Mouse (Mus musculus) MEL (cell line): ENCODE measurements around the gene Hsd17b10.

Source experiments
- CTCF ChIP-seq, 3 experiments: IDR thresholded peaks in 2 of 3; conservative IDR thresholded peaks in 1 of 3; 2 replicates each; pipeline ENCODE4 v1.5.1; 2011 to 2012; ENCODE audit warnings: low read length in 3 of 3, low read depth in 2 of 3, mild to moderate bottlenecking in 2 of 3, improper control_type of control experiment in 1 of 3, inconsistent platforms in 1 of 3, mixed read lengths in 1 of 3, moderate library complexity in 1 of 3; ENCODE audit not compliant: control insufficient read depth in 1 of 3, insufficient read depth in 1 of 3, poor library complexity in 1 of 3, severe bottlenecking in 1 of 3
- POLR2A ChIP-seq, 2 experiments: IDR thresholded peaks; 2 replicates each; pipeline ENCODE4 v1.6.1; 2011 to 2012; ENCODE audit warnings: low read length in 2 of 2, mild to moderate bottlenecking in 2 of 2, control low read depth in 1 of 2, improper control_type of control experiment in 1 of 2, low read depth in 1 of 2, moderate library complexity in 1 of 2; ENCODE audit not compliant: control insufficient read depth in 1 of 2, insufficient read depth in 1 of 2, poor library complexity in 1 of 2
- POLR2AphosphoS2 ChIP-seq: IDR thresholded peaks from 2 replicates; pipeline ENCODE4 v1.6.1; 2011; ENCODE audit warnings: low read length, improper control_type of control experiment

DNA sequence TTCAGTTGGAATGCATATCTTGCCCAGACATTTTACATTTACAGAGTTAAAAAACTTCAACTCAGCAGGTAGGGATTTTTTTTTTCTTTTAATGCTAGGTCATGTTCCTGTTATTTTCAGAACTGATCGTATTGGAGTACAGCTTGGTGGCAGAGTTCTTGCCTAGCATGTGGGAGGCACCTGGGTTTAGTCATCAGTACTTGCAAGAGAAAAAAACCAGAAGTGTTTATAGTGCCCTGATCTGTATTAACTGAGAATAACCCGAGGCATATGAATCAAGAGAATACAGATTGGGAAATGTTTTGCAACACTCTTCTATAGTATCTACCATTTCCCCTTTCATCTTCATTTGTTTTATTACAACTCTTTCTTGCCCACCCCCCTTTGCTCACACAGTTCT, 1.2 kb downstream of the Hsd17b10 start:
- TF ChIP-seq POLR2AphosphoS2: no peak
- TF ChIP-seq CTCF (IDR thresholded peaks at IDR 0.05 in 2 of 3, conservative IDR thresholded peaks at IDR 0.05 in 1 of 3; ENCODE audit: control insufficient read depth in 1 of 3, insufficient read depth in 1 of 3, low read depth in 2 of 3, low read length in 3 of 3, poor library complexity in 1 of 3, severe bottlenecking in 1 of 3): no peak
- no peak for TF ChIP-seq POLR2A (IDR thresholded peaks at IDR 0.05; ENCODE audit: control insufficient read depth in 1 of 2, insufficient read depth in 1 of 2, low read depth in 1 of 2, low read length in 2 of 2, poor library complexity in 1 of 2)
